11 mouse cellular contexts compared by ENCODE assay signal in the genomic region with DNA sequence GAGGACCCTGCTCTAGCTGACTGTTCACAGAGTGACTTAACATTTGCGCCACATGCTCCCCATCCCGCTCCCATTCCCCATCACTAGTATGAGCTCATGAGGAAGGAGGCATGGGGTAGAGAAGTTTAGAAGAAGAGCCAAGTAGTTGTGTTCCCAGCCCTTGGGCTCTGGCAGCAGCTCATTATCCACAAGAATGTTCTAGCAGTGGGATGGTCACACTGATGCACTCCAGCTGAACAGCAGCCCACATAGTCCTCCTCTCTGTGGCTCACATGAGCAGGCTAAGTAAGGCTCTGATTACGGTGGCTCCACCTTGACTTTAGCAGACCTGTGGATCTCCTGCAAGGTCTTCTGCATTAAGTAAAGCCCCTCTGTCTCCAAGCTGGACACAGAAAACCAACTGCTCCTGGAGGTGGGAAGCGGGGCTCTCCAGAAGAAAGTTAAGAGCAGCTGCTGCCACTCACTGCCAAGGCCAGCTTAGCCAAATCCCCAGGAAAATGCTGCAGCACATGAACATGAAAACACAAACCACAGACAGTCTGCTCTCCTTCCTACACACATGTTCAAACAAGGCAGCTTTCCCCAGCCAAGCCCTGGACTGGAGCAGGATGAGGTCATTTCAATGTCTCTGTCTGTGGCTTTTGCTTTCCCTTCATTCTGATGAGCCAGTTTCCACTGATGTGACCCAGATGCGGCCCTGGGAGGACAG. TPM values are rescaled to one million over a fixed set of nuclear protein-coding genes. Genes with fewer than 3 reads are reported as not detected.
DNase-seq lines count a peak whose midpoint lies in the region; ATAC-seq lines count a peak whose summit lies in the region.
"Had no signal": no experiment of that assay in that cellular context is flagged by ENCODE, and none has a peak within 500 bp of the region (broad histone marks: within the 10 kb centered on the region; RNA-seq: fewer than 3 reads in every experiment).

No protein-coding gene starts in this region.

- H3K9me3 ChIP-seq in megakaryocyte, embryonic 14.5 days, result no peaks in the 10 kb centered on the region
- no peaks in the 10 kb centered on the region for H3K9me3 ChIP-seq in stomach, embryonic 15.5 days
- no peaks in the 10 kb centered on the region for H3K9me3 ChIP-seq in hindbrain, embryonic 13.5 days
- H3K9me3 ChIP-seq: midbrain, embryonic 12.5 days had no signal

- intact Hi-C loops in heart, postnatal 10 days (cut with DNase I), result no loop called here

- peaks cover 50% of the 10 kb centered on the region for H3K4me1 ChIP-seq in megakaryocyte, embryonic 14.5 days
- H3K4me1 ChIP-seq in stomach, embryonic 15.5 days, result peaks cover 4% of the 10 kb centered on the region; the same call in 1 of the 2 replicates
- no peaks in the 10 kb centered on the region for H3K4me1 ChIP-seq in hindbrain, embryonic 13.5 days (replicated peaks)
- H3K4me1 ChIP-seq: midbrain, embryonic 12.5 days had no signal

- peak; percentile 93 for ATAC-seq in frontal cortex, adult (ENCODE audit: low TSS enrichment)
- ATAC-seq in megakaryocyte, adult 5-6 weeks (ENCODE audit: poor library complexity, severe bottlenecking), result no peak
- peak; percentile 71 for ATAC-seq in stomach, embryonic 15.5 days (ENCODE audit: insufficient read depth, low FRiP score, low read depth)
- no peak for ATAC-seq in hindbrain, embryonic 13.5 days (ENCODE audit: low FRiP score)

- H3K4me2 ChIP-seq in stomach, embryonic 15.5 days, result no peak overlapping the region
- no peak overlapping the region for H3K4me2 ChIP-seq in hindbrain, embryonic 13.5 days
- H3K4me2 ChIP-seq: midbrain, embryonic 12.5 days had no signal

- 77% methylated on average over 5 of the region's 5 CpGs for WGBS in stomach, embryonic 15.5 days
- WGBS in hindbrain, embryonic 13.5 days, result 97% methylated on average over 5 of the region's 5 CpGs

- H3K27me3 ChIP-seq in megakaryocyte, embryonic 14.5 days (replicated peaks), result no peaks in the 10 kb centered on the region
- H3K27me3 ChIP-seq in stomach, embryonic 15.5 days (replicated peaks), result no peaks in the 10 kb centered on the region
- no peaks in the 10 kb centered on the region for H3K27me3 ChIP-seq in hindbrain, embryonic 13.5 days
- H3K27me3 ChIP-seq: midbrain, embryonic 12.5 days had no signal

- peak overlapping the region; percentile 80 for H3K27ac ChIP-seq in stomach, embryonic 15.5 days
- H3K27ac ChIP-seq in hindbrain, embryonic 13.5 days, result no peak overlapping the region
- H3K27ac ChIP-seq: midbrain, embryonic 12.5 days had no signal

- peaks cover 37% of the 10 kb centered on the region for H3K36me3 ChIP-seq in megakaryocyte, embryonic 14.5 days (replicated peaks; ENCODE audit: low read length)
- H3K36me3 ChIP-seq in stomach, embryonic 15.5 days, result no peaks in the 10 kb centered on the region
- H3K36me3 ChIP-seq in hindbrain, embryonic 13.5 days, result no peaks in the 10 kb centered on the region

- no peak for DNase-seq in frontal cortex, postnatal 10 days (ENCODE audit: low spot score in 2 of 2)
- peak; percentile 72 to 75 for DNase-seq in heart, postnatal 10 days
- DNase-seq in spleen, postnatal 10 days (ENCODE audit: low spot score in 2 of 2), result no peak
- DNase-seq: kidney, adult 8-10 months; right cerebral cortex, postnatal 14 days had no signal

- no peak overlapping the region for H3K9ac ChIP-seq in stomach, embryonic 15.5 days
- no peak overlapping the region for H3K9ac ChIP-seq in hindbrain, embryonic 13.5 days
- H3K9ac ChIP-seq: midbrain, embryonic 12.5 days had no signal

- H3K4me3 ChIP-seq in megakaryocyte, embryonic 14.5 days (replicated peaks), result peak overlapping the region; percentile 10
- no peak overlapping the region for H3K4me3 ChIP-seq in stomach, embryonic 15.5 days (replicated peaks)
- no peak overlapping the region for H3K4me3 ChIP-seq in hindbrain, embryonic 13.5 days
- H3K4me3 ChIP-seq: midbrain, embryonic 12.5 days had no signal

RNA-seq across cellular contexts. Expression of a gene that starts 19.7 kb away (rescaled TPM):
- 78.0 and 88.3 TPM in 2 replicates for polyA plus RNA-seq in megakaryocyte, embryonic 14.5 days (2012; ENCODE audit: insufficient read depth, low replicate concordance)
- total RNA-seq in megakaryocyte, adult 5-6 weeks (2015), result 32.2 and 41.6 TPM in 2 replicates
- 33.7 and 38.0 TPM in 2 replicates for total RNA-seq in megakaryocyte, adult 5-6 weeks (2017)
- 10 to 100 TPM; 20.8 to 23.3 TPM for total RNA-seq in heart, postnatal 10 days (2021)
- 77.7 and 82.4 TPM in 2 replicates for polyA plus RNA-seq in stomach, embryonic 15.5 days (2015; fragmentation: Nextera tagmentation; extraction: Ambion mirVana)
- 78.0 and 80.1 TPM in 2 replicates for polyA plus RNA-seq in hindbrain, embryonic 13.5 days (2015; fragmentation: Nextera tagmentation; extraction: Ambion mirVana)

RNA-seq across cellular contexts. Expression of a gene that starts 37.1 kb away (rescaled TPM):
- polyA plus RNA-seq in megakaryocyte, embryonic 14.5 days (2012; ENCODE audit: insufficient read depth, low replicate concordance), result 13.7 and 16.5 TPM in 2 replicates
- total RNA-seq in megakaryocyte, adult 5-6 weeks (2015), result 53.1 and 53.4 TPM in 2 replicates
- total RNA-seq in megakaryocyte, adult 5-6 weeks (2017), result 49.6 and 57.4 TPM in 2 replicates
- total RNA-seq in heart, postnatal 10 days (2021), result 10 to 100 TPM; 33.9 to 43.2 TPM
- polyA plus RNA-seq in stomach, embryonic 15.5 days (2015; fragmentation: Nextera tagmentation; extraction: Ambion mirVana), result 45.7 and 59.4 TPM in 2 replicates
- polyA plus RNA-seq in hindbrain, embryonic 13.5 days (2015; fragmentation: Nextera tagmentation; extraction: Ambion mirVana), result 9.8 and 11.1 TPM in 2 replicates

RNA-seq across cellular contexts. Expression of a gene that starts 43.8 kb away (rescaled TPM):
- 1.3 and 11.2 TPM in 2 replicates for polyA plus RNA-seq in megakaryocyte, embryonic 14.5 days (2012; ENCODE audit: insufficient read depth, low replicate concordance)
- 54.9 and 56.3 TPM in 2 replicates for total RNA-seq in megakaryocyte, adult 5-6 weeks (2015)
- total RNA-seq in megakaryocyte, adult 5-6 weeks (2017), result 42.6 and 72.8 TPM in 2 replicates
- total RNA-seq in heart, postnatal 10 days (2021), result 100 to 1,000 TPM in 1 of 2 experiments, 10 to 100 TPM in 1; 98.2 to 100 TPM
- 141 and 154 TPM in 2 replicates for polyA plus RNA-seq in stomach, embryonic 15.5 days (2015; fragmentation: Nextera tagmentation; extraction: Ambion mirVana)
- polyA plus RNA-seq in hindbrain, embryonic 13.5 days (2015; fragmentation: Nextera tagmentation; extraction: Ambion mirVana), result 67.9 and 70.4 TPM in 2 replicates

RNA-seq across cellular contexts. Expression of a gene that starts 43.9 kb away (rescaled TPM):
- 1.9 and 9.9 TPM in 2 replicates for polyA plus RNA-seq in megakaryocyte, embryonic 14.5 days (2012; ENCODE audit: insufficient read depth, low replicate concordance)
- total RNA-seq in megakaryocyte, adult 5-6 weeks (2015), result 11.1 and 12.8 TPM in 2 replicates
- total RNA-seq in megakaryocyte, adult 5-6 weeks (2017), result 17.5 and 20.2 TPM in 2 replicates
- total RNA-seq in heart, postnatal 10 days (2021), result 1 to 10 TPM; 6.6 to 8.0 TPM
- 12.8 and 13.9 TPM in 2 replicates for polyA plus RNA-seq in stomach, embryonic 15.5 days (2015; fragmentation: Nextera tagmentation; extraction: Ambion mirVana)
- 6.4 and 7.4 TPM in 2 replicates for polyA plus RNA-seq in hindbrain, embryonic 13.5 days (2015; fragmentation: Nextera tagmentation; extraction: Ambion mirVana)

RNA-seq across cellular contexts. Expression of a gene that starts 54.7 kb away (rescaled TPM):
- 4.1 and 7.4 TPM in 2 replicates for polyA plus RNA-seq in megakaryocyte, embryonic 14.5 days (2012; ENCODE audit: insufficient read depth, low replicate concordance)
- 9.7 and 11.2 TPM in 2 replicates for total RNA-seq in megakaryocyte, adult 5-6 weeks (2015)
- total RNA-seq in megakaryocyte, adult 5-6 weeks (2017), result 26.9 and 28.5 TPM in 2 replicates
- 10 to 100 TPM; 82.4 to 91.3 TPM for total RNA-seq in heart, postnatal 10 days (2021)
- 39.7 and 46.6 TPM in 2 replicates for polyA plus RNA-seq in stomach, embryonic 15.5 days (2015; fragmentation: Nextera tagmentation; extraction: Ambion mirVana)
- polyA plus RNA-seq in hindbrain, embryonic 13.5 days (2015; fragmentation: Nextera tagmentation; extraction: Ambion mirVana), result 46.8 and 52.4 TPM in 2 replicates

Comparison
In these comparisons a context has a peak if more than half of its experiments do, and no peak if none do; other contexts are left out.
1. ATAC-seq: peak in frontal cortex, adult (single experiment) and stomach, embryonic 15.5 days (single experiment); none in megakaryocyte, adult 5-6 weeks (single experiment) and hindbrain, embryonic 13.5 days (single experiment).
2. DNase-seq: peak in heart, postnatal 10 days (2 of 2); none in frontal cortex, postnatal 10 days (0 of 2) and spleen, postnatal 10 days (0 of 2).